Mouse (Mus musculus) forebrain, embryonic 15.5 days (tissue): ENCODE measurements around the gene Ugt1a9. TPM values are rescaled to one million over a fixed set of nuclear protein-coding genes. Genes with fewer than 3 reads are reported as not detected.
"Not testable (repeated sequence)": the region's sequence is repeated elsewhere in the genome, so short reads cannot be mapped to it uniquely, and the experiment has no call there.

Experiments
- ATAC-seq: fragments of 200-750 bp; cut with Nextera tagmentation; replicated peaks from 2 replicates; pipeline ENCODE4 v1.8.0; 2017; ENCODE audit warnings: mild to moderate bottlenecking, moderate TSS enrichment, moderate library complexity
- H3K27ac ChIP-seq: fragments of 300-500 bp; sonication (generic); replicated peaks from 2 replicates; pipeline ENCODE4 v1.5.1; 2015; ENCODE audit warnings: mild to moderate bottlenecking, inconsistent platforms
- H3K27me3 ChIP-seq: fragments of 300-500 bp; sonication (generic); 2 replicates; pipeline ENCODE4 v1.6.1; 2015; ENCODE audit warnings: inconsistent platforms
- H3K36me3 ChIP-seq: fragments of 300-500 bp; sonication (generic); 2 replicates; pipeline ENCODE4 v1.6.1; 2015; ENCODE audit warnings: mild to moderate bottlenecking, inconsistent platforms
- H3K4me1 ChIP-seq: fragments of 300-500 bp; sonication (generic); 2 replicates; pipeline ENCODE4 v1.6.1; 2015; ENCODE audit warnings: inconsistent platforms
- H3K4me2 ChIP-seq: fragments of 300-500 bp; sonication (generic); replicated peaks from 2 replicates; pipeline ENCODE4 v1.6.1; 2015; ENCODE audit warnings: mild to moderate bottlenecking, inconsistent platforms
- H3K4me3 ChIP-seq: fragments of 300-500 bp; sonication (generic); 2 replicates; pipeline ENCODE4 v1.5.1; 2015; ENCODE audit warnings: mild to moderate bottlenecking, inconsistent platforms
- H3K9ac ChIP-seq: fragments of 300-500 bp; sonication (generic); replicated peaks from 2 replicates; pipeline ENCODE4 v1.6.1; 2015; ENCODE audit warnings: mild to moderate bottlenecking, inconsistent platforms
- H3K9me3 ChIP-seq: fragments of 300-500 bp; sonication (generic); 2 replicates; pipeline ENCODE4 v1.6.1; 2016; ENCODE audit warnings: inconsistent platforms
- WGBS: fragments of 180-500 bp; shearing (Covaris S2); methylation state at CpG from one replicate; pipeline ENCODE4 v1.1.7; 2015; ENCODE audit warnings: mixed read lengths; 5-methylcytosine and 5-hydroxymethylcytosine counted together
- polyA plus RNA-seq: library from polyadenylated mRNA; unstranded; fragments of >200 nt; fragmentation: Nextera tagmentation; extraction: Ambion mirVana; gene quantifications from 2 replicates; pipeline ENCODE4 v1.2.1, GENCODE M21; 2015

Ugt1a9 gene
- polyA plus RNA-seq, 1 experiment from 2014 or later, result not detected

- H3K27me3 ChIP-seq, result no peaks in the 10 kb centered on the region
- no peak overlapping the region for H3K4me2 ChIP-seq
- no peak overlapping the region for H3K27ac ChIP-seq
- no peak for ATAC-seq
- no peaks in the 10 kb centered on the region for H3K36me3 ChIP-seq
- H3K4me3 ChIP-seq, result no peak overlapping the region
- H3K9me3 ChIP-seq, result no peaks in the 10 kb centered on the region
- H3K4me1 ChIP-seq, result no peaks in the 10 kb centered on the region
- no peak overlapping the region for H3K9ac ChIP-seq
These were observed 21.7 kb downstream of the Ugt1a9 start for GRCm38 (mm10) chr1:88092341-88092740.

GRCm38 (mm10) chr1:88094270-88094676 lies 23.7 kb downstream of the Ugt1a9 start:
- not testable (repeated sequence) for H3K27me3 ChIP-seq, H3K27ac ChIP-seq, H3K4me1 ChIP-seq, H3K9ac ChIP-seq, H3K36me3 ChIP-seq, H3K4me3 ChIP-seq, H3K4me2 ChIP-seq, ATAC-seq, H3K9me3 ChIP-seq
- 85% methylated on average over 3 of the region's 3 CpGs for WGBS

GRCm38 (mm10) chr1:88094941-88095492 lies 24.4 kb downstream of the Ugt1a9 start, which contains the start of gene Ugt1a7c:
Gene Ugt1a7c, plus strand, starts transcription at chr1:88095062.
- H3K9ac ChIP-seq, result no peak within 1 kb of the TSS
- no peak within 1 kb of the TSS for H3K4me2 ChIP-seq
- no peak for ATAC-seq
- no peaks in the 10 kb centered on the region for H3K9me3 ChIP-seq
- H3K36me3 ChIP-seq, result no peaks in the 10 kb centered on the region
- H3K4me3 ChIP-seq, result no peak within 1 kb of the TSS
- 70% methylated on average over 10 of the region's 10 CpGs for WGBS
- H3K27ac ChIP-seq, result no peak within 1 kb of the TSS
- H3K27me3 ChIP-seq, result no peaks in the 10 kb centered on the region
- no peaks in the 10 kb centered on the region for H3K4me1 ChIP-seq

GRCm38 (mm10) chr1:88098546-88098945 lies 27.9 kb downstream of the Ugt1a9 start:
- not testable (repeated sequence) for H3K27me3 ChIP-seq, H3K36me3 ChIP-seq, H3K4me2 ChIP-seq, H3K4me1 ChIP-seq, H3K9me3 ChIP-seq, H3K4me3 ChIP-seq, H3K27ac ChIP-seq, ATAC-seq, H3K9ac ChIP-seq
- WGBS, result 93% methylated on average over 3 of the region's 3 CpGs

- not testable (repeated sequence) for H3K27me3 ChIP-seq, H3K36me3 ChIP-seq, H3K27ac ChIP-seq, H3K4me3 ChIP-seq, H3K9me3 ChIP-seq, ATAC-seq, H3K9ac ChIP-seq, H3K4me2 ChIP-seq, H3K4me1 ChIP-seq
- 84% methylated on average over 2 of the region's 2 CpGs for WGBS
These were observed 29.1 kb downstream of the Ugt1a9 start for GRCm38 (mm10) chr1:88099691-88100090.

- not testable (repeated sequence) for H3K27me3 ChIP-seq, H3K4me1 ChIP-seq, H3K27ac ChIP-seq, H3K4me2 ChIP-seq, H3K9me3 ChIP-seq, H3K36me3 ChIP-seq, ATAC-seq, H3K9ac ChIP-seq, H3K4me3 ChIP-seq
- 77% methylated on average over 3 of the region's 3 CpGs for WGBS
These were observed 32.4 kb downstream of the Ugt1a9 start, which contains the start of gene Ugt1a6b for GRCm38 (mm10) chr1:88103019-88103418. Gene Ugt1a6b, plus strand, starts transcription at chr1:88103252.

- H3K9me3 ChIP-seq, H3K4me2 ChIP-seq, H3K4me3 ChIP-seq, H3K4me1 ChIP-seq, H3K27ac ChIP-seq, H3K36me3 ChIP-seq, ATAC-seq, H3K9ac ChIP-seq, H3K27me3 ChIP-seq: not testable (repeated sequence)
- 85% methylated on average over 5 of the region's 5 CpGs for WGBS
These were observed 33.3 kb downstream of the Ugt1a9 start for GRCm38 (mm10) chr1:88103697-88104468.

GRCm38 (mm10) chr1:88104667-88105430 lies 34.2 kb downstream of the Ugt1a9 start:
- H3K4me3 ChIP-seq, result no peak overlapping the region
- H3K4me1 ChIP-seq, result no peaks in the 10 kb centered on the region
- no peak for ATAC-seq
- H3K27me3 ChIP-seq, result no peaks in the 10 kb centered on the region
- H3K36me3 ChIP-seq, result no peaks in the 10 kb centered on the region
- no peak overlapping the region for H3K27ac ChIP-seq
- 93% methylated on average over 1 of the region's 1 CpGs for WGBS
- no peak overlapping the region for H3K9ac ChIP-seq
- no peaks in the 10 kb centered on the region for H3K9me3 ChIP-seq
- H3K4me2 ChIP-seq, result no peak overlapping the region

- 62% methylated on average over 2 of the region's 2 CpGs for WGBS
- Histone ChIP-seq H3K4me2 (no peak overlapping the region), H3K4me3 (no peak overlapping the region), H3K27ac (no peak overlapping the region), H3K4me1 (no peaks in the 10 kb centered on the region), H3K36me3 (no peaks in the 10 kb centered on the region), H3K9ac (no peak overlapping the region), H3K27me3 (no peaks in the 10 kb centered on the region), H3K9me3 (no peaks in the 10 kb centered on the region)
- ATAC-seq, result no peak
These were observed 35.1 kb downstream of the Ugt1a9 start for GRCm38 (mm10) chr1:88105656-88106055.

- ATAC-seq, H3K27ac ChIP-seq: not testable (repeated sequence)
- 84% methylated on average over 2 of the region's 2 CpGs for WGBS
These were observed 38.5 kb downstream of the Ugt1a9 start for GRCm38 (mm10) chr1:88109027-88109557.

GRCm38 (mm10) chr1:88109604-88110003 lies 39.0 kb downstream of the Ugt1a9 start:
- not testable (repeated sequence) for ATAC-seq, H3K36me3 ChIP-seq, H3K27me3 ChIP-seq, H3K4me3 ChIP-seq, H3K27ac ChIP-seq, H3K9me3 ChIP-seq, H3K9ac ChIP-seq, H3K4me1 ChIP-seq, H3K4me2 ChIP-seq
- WGBS, result 81% methylated on average over 2 of the region's 2 CpGs

More at GRCm38 (mm10) chr1:88109027-88109557, 38.5 kb downstream of the Ugt1a9 start:
- not testable (repeated sequence) for H3K9ac ChIP-seq, H3K27me3 ChIP-seq, H3K4me3 ChIP-seq, H3K4me2 ChIP-seq, H3K4me1 ChIP-seq, H3K36me3 ChIP-seq, H3K9me3 ChIP-seq

GRCm38 (mm10) chr1:88112769-88113168 lies 42.2 kb downstream of the Ugt1a9 start:
- H3K4me1 ChIP-seq, H3K4me2 ChIP-seq, H3K27ac ChIP-seq, H3K9me3 ChIP-seq, H3K36me3 ChIP-seq, H3K27me3 ChIP-seq, H3K4me3 ChIP-seq, ATAC-seq, H3K9ac ChIP-seq: not testable (repeated sequence)
- WGBS, result 96% methylated on average over 6 of the region's 6 CpGs
